Mouse (Mus musculus) left cerebral cortex, adult 2 months (tissue): Measurements from ENCODE around the gene Fam151a. TPM values are rescaled to one million over a fixed set of nuclear protein-coding genes. Genes with fewer than 3 reads are reported as not detected.
A peak's percentile ranks its signal among the peaks of the same experiment; 100 is the strongest.
"Not testable (repeated sequence)": the region's sequence is repeated elsewhere in the genome, so short reads cannot be mapped to it uniquely, and the experiment has no call there.

Source experiments
- DNase-seq, 2 experiments: peaks; one replicate each; pipeline ENCODE4 v3.0.0; 2021 to 2022; ENCODE audit warnings: low spot score in 2 of 2, mixed read lengths in 1 of 2; ENCODE audit errors: extremely low spot score in 1 of 2
- H3K27ac ChIP-seq: fragments of 200-600 bp; 2 replicates; pipeline ENCODE4 v1.8.1; 2022
- H3K4me3 ChIP-seq: fragments of 200-600 bp; 2 replicates; pipeline ENCODE4 v1.8.1; 2022
- CTCF ChIP-seq: fragments of 200-600 bp; IDR thresholded peaks from 2 replicates; pipeline ENCODE4 v1.8.1; 2022; ENCODE audit warnings: antibody characterized with exemption, mild to moderate bottlenecking, moderate library complexity
- intact Hi-C: fragments of 180-260 bp; cut with DNase I; formaldehyde crosslinking; loops from one replicate; pipeline ENCODE4 v1.15.1; 2025
- total RNA-seq, 2 experiments: library from RNA; stranded (reverse); gene quantifications; 2 replicates each; pipeline ENCODE4 v1.2.3; 2021

Gene Fam151a
- total RNA-seq, 2 experiments from 2014 or later: not detected

DNA sequence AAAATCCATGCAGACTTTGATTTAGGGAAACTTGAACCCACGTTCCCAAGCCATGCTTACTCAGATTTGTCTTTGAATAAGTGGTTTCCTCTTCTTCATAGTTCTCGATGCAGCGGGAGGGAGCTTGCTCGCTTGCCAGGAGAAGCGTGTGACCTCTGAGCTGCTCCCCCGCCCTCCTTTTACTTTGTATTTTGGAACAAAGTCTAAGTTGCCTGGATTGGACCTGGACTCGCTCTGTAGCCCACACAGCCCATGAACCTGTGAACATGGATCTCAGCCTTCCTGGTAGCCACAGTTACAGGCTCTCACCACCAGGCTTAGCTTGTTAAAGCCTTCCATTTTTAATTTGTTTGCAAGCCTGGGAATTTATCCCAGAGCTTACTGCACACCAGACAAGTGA lies 2.9 kb upstream of the Fam151a start, which contains the start of gene Mroh7:
Gene Mroh7, minus strand, starts transcription at position 112 of the 400 bp plus-strand sequence.
- DNase-seq: no peak
- peak; percentile 6; the same call in 1 of the 2 replicates for TF ChIP-seq CTCF
- intact Hi-C loops: no loop called here
- no peak within 1 kb of the TSS for H3K27ac ChIP-seq
- no peak within 1 kb of the TSS for H3K4me3 ChIP-seq

DNA sequence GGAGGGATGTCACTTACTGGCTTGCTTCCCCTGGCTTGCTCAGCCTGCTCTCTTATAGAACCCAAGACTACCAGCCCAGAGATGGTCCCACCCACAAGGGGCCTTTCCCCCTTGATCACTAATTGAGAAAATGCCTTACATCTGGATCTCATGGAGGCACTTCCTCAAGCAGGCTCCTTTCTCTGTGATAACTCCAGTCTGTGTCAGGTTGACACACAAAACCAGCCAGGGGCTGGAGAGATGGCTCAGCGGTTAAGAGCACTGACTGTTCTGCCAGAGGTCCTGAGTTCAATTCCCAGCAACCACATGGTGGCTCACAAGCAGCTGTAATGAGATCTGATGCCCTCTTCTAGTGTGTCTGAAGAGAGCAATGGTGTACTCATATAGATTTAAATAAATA lies 3.2 kb downstream of the Fam151a start:
- H3K4me3 ChIP-seq, H3K27ac ChIP-seq, DNase-seq, intact Hi-C loops: not testable (repeated sequence)

DNA sequence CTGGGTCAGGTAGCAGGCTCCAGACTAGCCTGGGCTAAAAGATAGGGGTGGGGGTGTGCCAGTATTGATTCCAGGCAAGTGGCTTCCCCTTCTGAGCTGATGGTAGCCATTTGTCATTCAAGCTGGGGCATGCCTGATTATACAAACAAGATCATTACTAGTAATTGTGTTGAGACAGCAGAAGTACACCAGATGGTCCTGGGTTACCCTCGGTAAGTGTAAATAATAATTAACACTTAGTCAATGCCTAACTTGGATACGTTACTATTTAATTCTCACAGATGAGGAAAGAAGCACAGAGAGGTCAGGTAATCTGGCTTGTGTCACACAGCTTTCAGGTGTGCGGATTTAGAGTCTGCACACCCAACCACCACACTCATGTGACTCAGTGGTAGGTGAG lies 4.2 kb downstream of the Fam151a start:
- intact Hi-C loops: no loop called here
- H3K4me3 ChIP-seq: no peak overlapping the region
- no peak for TF ChIP-seq CTCF
- H3K27ac ChIP-seq: no peak overlapping the region
- DNase-seq: no peak

DNA sequence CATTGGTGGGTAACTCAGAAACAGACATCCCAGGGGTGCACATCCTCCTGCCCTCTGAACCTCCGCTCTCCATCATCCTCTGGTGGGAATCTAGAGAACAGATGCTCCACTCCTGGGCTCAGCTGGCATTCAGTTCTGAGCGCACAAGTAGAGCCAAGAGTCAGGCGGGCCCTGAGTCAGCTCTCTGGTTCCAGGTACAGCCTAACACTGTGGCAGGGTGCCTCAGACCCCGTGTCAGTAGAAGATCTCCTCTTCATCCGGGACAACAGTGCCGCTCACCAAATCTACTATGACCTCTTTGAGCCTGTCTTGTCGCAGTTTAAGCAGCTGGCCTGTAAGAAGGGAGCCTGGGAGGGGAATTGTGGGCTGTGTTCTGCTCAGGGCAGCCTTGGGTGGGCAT lies 12.2 kb downstream of the Fam151a start:
- Histone ChIP-seq H3K27ac (no peak overlapping the region), H3K4me3 (no peak overlapping the region)
- no peak for TF ChIP-seq CTCF
- no peak for DNase-seq
- intact Hi-C loops: no loop called here

DNA sequence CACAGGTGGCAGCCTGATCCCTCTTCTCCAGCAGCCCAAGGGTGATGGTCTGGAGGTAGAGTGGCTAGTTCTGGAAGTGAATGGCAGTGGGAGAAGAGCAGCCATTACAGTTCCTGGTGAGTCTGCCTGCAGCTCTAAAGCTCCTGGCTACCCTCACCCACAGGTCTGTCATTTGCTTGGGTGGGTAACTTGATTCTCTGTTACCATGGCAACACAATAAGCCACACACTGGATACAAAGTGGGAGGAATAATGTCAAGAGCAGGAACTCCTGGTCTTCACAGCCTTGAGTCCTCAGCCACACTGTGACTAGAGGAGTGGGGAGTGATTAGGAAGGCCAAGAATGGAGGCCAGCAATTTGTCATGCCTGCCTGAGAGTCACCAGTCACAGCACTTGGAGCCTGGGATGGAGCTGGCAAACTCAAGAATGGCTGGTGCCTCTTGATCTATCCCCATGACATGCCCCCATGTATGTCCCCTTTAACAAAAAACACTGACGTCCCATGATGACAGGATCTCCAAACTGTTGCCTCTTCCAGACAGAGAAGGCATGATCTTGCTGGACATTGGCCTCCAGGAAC lies 13.4 kb downstream of the Fam151a start:
- intact Hi-C loops: no loop called here
- DNase-seq: no peak
- no peak for TF ChIP-seq CTCF
- Histone ChIP-seq H3K4me3 (no peak overlapping the region), H3K27ac (no peak overlapping the region)

DNA sequence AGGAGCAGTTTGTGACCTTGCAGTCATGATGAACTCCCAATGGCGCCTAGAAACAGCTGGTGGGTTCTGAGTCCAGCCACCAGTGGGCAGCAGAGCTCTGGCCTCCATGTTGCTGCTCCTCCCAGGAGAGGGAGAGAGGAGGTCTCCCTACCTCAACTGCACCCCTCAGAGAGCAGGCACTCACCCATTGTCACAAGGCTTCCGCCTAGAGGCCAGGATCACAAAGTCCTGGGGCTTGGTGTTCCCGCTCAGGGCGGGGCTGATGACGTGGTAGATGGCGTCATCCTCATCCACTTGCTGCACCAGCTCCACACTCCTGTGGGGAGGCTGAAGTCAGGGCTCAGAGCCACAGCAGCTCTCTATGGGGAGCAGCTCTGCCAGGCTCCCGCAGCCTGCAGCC lies 16.0 kb downstream of the Fam151a start:
- peak overlapping the region; percentile 27 for H3K4me3 ChIP-seq
- DNase-seq: peak; percentile 76 to 78
- peak; percentile 78 for TF ChIP-seq CTCF
- intact Hi-C loops: loop anchor here (2.0 kb wide), 1 partner anchor 51 kb away; no protein-coding TSS in a partner anchor
- no peak overlapping the region for H3K27ac ChIP-seq

DNA sequence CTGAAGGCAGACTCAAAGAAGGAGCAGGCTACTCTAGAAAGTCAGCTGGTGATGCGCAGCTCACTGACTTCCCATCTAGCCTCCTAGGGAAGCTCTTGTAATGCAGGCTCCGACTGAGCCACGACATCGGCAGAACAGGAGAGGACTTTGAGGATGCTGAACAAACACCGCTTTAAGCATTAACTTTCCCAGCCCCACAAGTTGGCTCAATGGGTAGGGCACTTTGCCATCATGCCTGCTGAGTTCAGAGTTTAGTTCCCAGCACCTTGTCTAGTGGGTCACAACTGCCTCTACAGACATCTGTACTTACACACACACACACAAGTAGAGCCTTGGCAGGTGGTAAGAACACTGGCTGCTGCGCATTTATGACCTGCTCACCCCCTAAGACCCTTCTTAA lies 18.0 kb downstream of the Fam151a start:
- Histone ChIP-seq H3K27ac (no peak overlapping the region), H3K4me3 (no peak overlapping the region)
- TF ChIP-seq CTCF: no peak
- intact Hi-C loops: no loop called here
- no peak for DNase-seq

DNA sequence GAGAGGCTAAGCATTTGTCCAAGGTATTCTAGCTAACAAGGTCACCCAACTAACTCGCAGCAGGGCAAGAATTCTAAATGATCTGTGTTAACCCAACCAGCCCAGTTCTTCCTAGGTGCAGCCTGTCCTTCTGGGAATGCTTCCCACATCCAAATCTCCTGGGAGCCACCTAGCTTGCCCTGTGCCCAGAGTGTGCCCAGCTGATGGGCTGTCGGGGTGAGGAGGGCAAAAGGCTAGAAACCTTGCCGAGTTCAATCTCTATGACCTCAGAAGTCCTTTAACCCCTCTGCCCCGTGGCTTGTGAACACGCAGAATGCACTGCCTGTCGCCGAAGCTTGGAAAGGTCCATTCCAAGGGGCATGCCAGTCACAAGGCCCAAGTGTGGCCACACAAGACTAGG lies 30.5 kb downstream of the Fam151a start:
- Histone ChIP-seq H3K4me3 (no peak overlapping the region), H3K27ac (no peak overlapping the region)
- TF ChIP-seq CTCF: no peak
- intact Hi-C loops: no loop called here
- DNase-seq: no peak

DNA sequence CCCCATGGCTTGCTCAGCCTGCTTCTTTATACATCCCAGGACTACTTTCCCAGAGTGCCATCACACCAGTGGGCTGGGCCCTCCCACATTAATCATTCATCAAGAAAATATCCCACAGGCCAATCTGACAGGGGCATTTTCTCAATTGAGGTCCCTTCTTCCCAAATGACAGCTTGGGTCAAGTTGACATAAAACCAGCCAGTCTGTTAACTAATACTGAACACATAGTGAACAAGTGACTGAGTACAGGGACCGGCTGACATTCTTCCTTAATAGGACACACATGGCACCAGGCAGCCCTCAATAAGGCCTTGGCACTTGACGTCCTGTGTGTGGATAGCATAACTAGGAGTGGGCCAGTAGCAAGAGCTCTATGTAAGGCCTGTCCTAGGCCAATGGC lies 35.6 kb downstream of the Fam151a start:
- Histone ChIP-seq H3K27ac (no peak overlapping the region), H3K4me3 (no peak overlapping the region)
- DNase-seq: no peak
- no peak for TF ChIP-seq CTCF
- intact Hi-C loops: no loop called here

DNA sequence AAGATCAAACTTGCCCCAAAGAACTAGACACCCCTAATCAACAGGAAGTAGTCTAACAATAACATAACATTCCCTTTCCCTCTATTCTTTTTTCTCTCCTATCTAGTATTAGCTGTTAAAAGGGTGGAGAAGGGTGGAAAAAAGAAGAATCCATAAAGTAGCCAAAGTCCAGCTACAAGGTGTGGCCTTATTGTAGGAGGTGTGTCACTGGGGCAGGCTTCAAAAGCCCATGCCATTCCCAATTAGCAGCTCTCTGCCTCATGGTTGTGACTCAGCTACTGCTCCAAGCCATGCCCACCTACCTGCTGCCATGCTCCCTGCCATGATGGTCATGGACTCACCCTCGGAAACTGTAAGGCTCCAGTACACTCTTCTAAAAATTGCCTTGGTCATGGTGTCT lies 38.9 kb downstream of the Fam151a start:
- no peak for TF ChIP-seq CTCF
- intact Hi-C loops: no loop called here
- H3K4me3 ChIP-seq: no peak overlapping the region
- DNase-seq: no peak
- H3K27ac ChIP-seq: no peak overlapping the region

DNA sequence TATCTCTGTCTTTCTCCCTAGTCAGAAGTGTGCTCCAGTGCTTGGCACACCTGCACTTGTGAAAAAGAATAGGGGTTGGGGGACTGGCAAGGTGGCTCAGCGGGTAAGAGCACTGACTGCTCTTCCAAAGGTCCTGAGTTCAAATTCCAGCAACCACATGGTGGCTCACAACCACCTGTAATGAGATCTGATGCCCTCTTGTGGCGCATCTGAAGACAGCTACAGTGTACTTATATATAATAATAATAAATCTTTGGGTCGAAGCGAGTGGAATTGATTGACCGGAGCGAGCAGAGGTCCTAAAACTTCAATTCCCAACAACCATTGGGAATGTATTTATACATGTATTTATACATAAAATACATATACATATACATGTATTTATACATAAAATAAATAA lies 42.1 kb downstream of the Fam151a start:
- intact Hi-C loops, DNase-seq, H3K4me3 ChIP-seq, H3K27ac ChIP-seq: not testable (repeated sequence)
- peak; percentile 38 for TF ChIP-seq CTCF

DNA sequence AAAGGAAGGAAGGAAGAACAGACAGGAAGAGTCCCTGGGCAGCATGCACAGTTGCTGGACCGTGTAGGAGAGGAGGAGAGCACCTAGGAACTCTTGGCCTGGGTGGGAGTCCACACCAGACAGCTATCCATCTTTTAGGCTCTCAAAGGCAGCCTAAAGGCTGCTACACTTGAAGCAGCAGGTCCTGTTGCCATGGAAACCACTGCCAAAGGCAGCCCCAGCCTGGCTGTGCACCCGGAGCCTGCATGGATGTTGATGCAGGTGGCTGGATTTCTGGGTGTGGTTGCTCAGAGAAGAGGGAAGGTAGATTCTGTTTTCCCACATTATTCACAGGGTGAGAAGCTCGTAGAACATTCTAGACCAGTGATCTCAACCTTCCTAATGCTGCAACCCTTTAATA lies 43.3 kb downstream of the Fam151a start:
- peak; percentile 56 to 69 for DNase-seq
- H3K4me3 ChIP-seq: no peak overlapping the region
- peak overlapping the region; percentile 45; the same call in 1 of the 2 replicates for H3K27ac ChIP-seq
- no peak for TF ChIP-seq CTCF
- intact Hi-C loops: no loop called here

DNA sequence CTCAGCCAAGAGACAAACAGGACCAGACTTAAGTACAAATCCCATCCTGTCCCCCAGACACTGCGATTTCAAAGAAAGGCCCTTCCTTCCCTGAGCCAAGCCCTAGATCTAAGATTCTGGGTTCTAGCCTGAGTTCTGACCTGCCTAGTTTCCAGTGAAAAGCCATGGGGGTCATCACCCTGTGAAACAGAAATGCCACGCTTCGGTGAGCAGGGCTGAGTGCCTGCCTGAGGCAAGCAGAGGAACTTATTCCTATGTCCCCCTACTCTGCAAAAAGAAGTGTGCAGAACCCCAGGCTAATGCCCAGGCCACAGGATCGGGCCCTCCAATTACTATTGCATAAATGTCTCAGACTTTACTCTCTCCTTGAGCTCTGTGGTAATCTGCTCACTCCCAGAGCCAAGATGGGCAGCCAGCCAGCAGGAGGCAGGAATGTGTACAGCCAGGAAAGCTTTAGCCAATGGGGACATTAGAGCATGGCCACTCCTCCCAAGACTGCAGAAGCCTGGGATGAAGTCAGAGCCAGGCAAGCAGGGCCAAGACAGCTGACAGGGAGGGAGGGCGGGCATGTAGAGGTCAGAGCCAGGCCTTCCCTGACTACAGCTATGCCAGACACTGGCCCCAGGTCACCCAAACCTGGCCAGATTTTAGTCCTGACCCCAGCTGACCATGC lies 44.6 kb downstream of the Fam151a start:
- DNase-seq: peak; percentile 79 to 84
- intact Hi-C loops: loop anchor here (1.0 kb wide), 1 partner anchor 21 kb away; no protein-coding TSS in a partner anchor
- TF ChIP-seq CTCF: no peak; the same call in 1 of the 2 replicates
- Histone ChIP-seq H3K27ac (peak overlapping the region; percentile 61), H3K4me3 (no peak overlapping the region)
